Mouse (Mus musculus): ENCODE measurements at regions not wholly inside any gene's neighbourhood (a gene's known extent, or its start where the extent isn't known, plus 50 kb on each side); places are given as distances from the start of the nearest gene placed in this dataset.

GRCm38 (mm10) chr19:14889794-14890193, 291.9 kb upstream of the Tle4 start:
- no peak for DNase-seq

- no peak for DNase-seq
These were observed 286.0 kb upstream of the Tle4 start for GRCm38 (mm10) chr19:14883707-14884421.

GRCm38 (mm10) chr19:14880818-14881217, 283.0 kb upstream of the Tle4 start:
- DNase-seq = no peak

DNA sequence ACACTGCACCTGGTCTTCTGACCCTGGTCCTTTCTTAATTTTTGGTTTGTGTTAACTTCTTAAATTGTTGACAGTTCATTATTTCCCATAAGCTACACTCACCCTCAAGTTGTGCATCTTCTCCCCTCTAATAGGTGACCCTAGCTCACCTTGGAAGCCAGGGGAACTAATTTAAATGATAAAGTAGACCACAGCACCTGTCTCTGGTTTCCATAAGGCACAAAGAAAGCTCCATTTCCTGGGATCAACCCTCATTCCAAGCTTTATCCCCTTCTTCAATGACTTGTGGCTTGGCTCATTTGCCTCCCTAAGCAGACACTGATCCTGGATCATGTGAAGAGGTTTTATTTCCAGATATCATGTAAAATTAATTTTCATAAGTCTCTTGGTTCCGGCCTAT, 276.1 kb upstream of the Tle4 start:
- no peak for DNase-seq

DNA sequence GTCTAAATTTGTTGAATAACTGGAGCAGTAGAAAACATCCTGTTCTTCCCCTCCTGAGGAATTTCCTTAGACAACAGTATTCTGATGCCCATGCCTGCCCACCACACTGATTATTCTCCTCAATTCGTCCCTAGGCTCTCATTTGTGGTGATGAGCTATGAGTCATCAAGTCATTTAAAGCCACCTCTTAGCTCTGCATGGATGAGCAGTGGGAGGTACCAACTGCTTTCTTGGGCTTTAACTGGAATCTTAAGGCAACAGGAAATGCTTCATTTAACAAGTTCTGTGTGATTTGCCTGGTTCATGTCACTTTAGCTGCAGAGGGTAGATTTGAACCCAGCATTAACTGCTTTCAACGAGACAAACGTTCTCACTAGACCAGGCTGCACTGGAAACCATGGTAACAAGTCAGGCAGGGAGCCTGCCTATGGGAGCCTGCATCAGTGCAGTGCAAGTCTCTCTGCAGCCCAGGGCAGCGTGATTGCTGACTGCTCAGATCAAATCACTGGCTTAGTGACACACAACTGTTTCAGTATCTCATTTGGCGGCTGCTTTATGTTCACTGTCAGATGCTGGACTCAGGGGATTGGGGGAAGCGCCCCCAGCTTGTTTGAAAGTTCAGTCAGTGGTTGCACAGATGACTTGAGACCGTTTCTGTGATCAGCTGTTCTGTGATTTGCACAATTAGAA, 273.5 kb upstream of the Tle4 start:
- DNase-seq = no peak

- DNase-seq = no peak
These were observed 265.0 kb upstream of the Tle4 start for GRCm38 (mm10) chr19:14862654-14863468.

- no peak for DNase-seq
These were observed 257.2 kb upstream of the Tle4 start for GRCm38 (mm10) chr19:14855036-14855435.

DNA sequence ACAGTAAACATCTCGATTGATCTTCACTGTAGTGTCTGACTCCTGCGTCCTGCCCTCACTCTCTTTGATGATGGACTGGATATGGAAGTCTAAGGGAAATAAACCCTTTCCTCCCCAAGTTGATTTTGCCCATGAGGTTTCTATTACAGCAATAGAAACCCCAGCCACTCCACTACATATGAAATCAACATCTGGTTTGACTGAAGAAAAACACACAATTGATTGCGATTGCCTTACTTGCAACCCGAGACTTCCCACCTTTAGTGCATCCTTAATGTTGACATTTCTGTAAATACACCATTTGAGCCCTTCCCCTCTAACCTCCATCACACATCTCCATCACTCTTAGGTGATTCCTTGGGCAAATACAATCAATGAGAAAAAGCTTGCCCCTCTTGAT, 255.6 kb upstream of the Tle4 start:
- DNase-seq = no peak

GRCm38 (mm10) chr19:14849561-14849960, 251.7 kb upstream of the Tle4 start:
- no peak for DNase-seq

DNA sequence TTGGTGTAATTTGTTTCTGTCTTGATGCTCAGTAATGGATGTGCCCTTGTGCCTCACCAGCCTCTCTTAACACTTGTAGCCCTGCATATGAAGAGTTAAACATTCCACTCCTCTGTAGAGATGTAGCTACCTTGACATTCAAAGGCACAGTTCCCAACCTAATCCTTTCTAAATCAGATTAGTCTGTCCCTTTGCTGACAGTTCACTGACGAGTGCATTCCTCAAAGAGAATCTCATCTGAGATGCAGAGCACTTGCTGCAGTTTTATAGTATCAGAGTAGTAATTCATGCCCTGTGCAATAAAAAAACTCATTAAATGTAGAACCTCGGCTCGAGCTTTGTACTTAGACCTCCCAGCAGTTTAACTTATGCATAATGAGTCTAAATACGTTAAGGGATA, 249.3 kb upstream of the Tle4 start:
- no peak for DNase-seq

DNA sequence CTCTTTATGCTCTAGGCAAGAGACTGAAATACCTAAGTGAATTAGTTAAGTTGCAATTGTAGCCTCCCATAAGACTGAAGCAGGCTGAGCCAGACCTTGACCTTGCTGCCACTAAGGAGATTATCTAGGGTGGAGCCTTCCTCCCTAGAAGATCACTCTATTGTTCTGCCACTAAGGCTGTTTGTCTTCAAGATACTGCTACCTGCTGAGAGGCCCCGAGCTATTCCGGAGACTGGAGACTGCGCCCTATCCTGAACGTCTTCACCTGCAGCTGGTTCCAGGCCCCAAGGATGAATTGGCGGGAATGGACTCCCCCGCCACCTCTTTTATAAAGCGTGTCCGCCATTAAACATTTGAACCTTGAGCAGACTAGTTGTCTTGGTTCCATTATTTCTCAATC, 237.8 kb upstream of the Tle4 start:
- DNase-seq = no peak

DNA sequence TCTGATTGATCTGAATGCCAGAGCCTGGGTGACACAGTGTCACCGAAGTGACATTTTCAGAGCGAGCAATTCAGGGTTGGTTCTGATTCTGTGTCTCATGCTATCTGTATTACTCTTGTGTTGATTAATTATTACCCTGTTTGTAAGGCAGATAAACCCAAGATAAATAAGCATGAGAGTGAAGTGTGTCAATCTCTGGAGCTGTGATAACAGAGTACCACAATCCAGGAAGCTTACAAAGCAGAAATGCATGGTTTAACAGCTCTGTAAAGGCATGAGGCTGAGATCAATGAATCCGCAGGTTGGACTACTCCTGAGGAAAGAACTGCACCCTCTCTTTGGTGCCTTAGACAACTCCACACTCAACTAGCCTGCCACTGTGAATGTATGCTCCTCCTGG, 218.5 kb upstream of the Tle4 start:
- no peak for DNase-seq

DNA sequence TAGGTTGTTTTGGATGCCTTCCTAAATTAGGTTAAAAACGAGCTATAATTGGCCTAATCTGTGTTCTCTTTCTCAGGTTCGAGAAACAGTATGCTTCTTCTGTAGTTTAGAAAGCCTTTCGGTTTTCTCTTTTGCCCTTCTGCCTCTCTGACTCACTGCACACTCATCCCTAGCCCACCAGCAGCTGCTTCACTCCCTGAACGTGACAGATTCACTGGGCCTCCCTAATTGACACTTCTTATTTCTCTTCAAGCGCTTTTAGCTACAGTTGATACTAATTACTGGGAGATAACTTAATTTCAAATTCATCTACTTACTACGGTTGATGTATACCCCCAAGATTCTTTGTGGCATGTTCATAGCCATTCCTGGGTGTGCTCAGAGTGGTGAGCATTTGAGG, 208.9 kb upstream of the Tle4 start:
- no peak for DNase-seq

DNA sequence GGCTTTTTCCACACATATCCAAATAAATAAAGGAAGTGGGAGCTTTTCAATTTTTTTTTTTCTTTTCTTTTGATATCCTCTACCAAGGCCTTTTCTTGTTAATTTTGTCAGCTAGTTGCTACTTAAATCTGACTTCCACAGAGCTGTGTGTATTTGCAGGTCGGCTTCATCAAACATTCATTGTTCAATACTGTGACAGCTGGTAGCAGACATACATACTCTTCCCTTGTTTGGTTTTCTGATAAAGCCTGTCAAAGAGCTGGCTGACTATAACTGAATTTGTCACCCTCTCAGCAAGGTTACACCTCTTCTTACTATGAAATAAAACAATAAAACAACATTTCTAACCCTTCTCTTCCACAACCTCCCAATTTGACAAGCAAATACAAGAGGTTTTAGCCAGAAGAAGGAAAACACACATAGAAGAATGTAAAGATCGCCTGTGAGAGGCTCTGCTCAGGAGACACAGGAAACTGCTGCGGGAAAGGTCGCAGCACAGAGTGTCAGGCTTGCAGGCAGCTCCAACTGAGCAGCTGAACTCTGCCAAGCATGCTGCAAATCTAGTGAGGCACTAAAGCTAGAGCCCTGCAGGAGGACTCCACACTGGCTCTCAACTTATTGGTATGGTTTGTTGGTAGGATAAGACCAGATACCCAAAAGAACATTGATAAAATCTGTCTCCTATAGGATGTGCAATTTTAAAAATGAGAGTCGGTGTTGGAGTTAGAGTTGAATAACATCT, 205.2 kb upstream of the Tle4 start:
- no peak for DNase-seq

GRCm38 (mm10) chr19:14801669-14802068, 203.8 kb upstream of the Tle4 start:
- DNase-seq = no peak

DNA sequence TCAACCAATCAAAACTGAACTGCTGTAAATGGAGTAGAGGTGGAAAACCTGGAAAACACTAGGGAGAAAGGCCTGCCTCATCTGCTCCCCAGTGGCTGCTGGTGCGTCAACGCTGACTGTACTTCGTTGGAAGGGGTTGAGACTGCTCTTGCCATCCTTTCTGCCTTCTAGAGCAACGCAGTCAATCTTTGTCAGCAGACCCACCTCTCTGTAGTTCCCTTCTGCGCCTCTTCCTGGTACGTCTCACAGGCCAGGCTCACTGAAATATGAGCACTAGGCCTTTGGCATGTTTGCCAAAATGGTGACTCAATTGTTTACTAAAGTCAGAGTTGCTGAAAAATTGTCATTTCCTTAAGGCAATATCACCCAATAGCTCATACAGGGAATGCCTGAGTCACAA, 201.2 kb upstream of the Tle4 start:
- no peak for DNase-seq

- DNase-seq = no peak
These were observed 200.6 kb upstream of the Tle4 start for GRCm38 (mm10) chr19:14798417-14798816.

- DNase-seq = no peak
These were observed 198.1 kb upstream of the Tle4 start for GRCm38 (mm10) chr19:14795910-14796309.

- DNase-seq = no peak
These were observed 192.1 kb upstream of the Tle4 start for GRCm38 (mm10) chr19:14789992-14790391.

GRCm38 (mm10) chr19:14788630-14789029, 190.8 kb upstream of the Tle4 start:
- no peak for DNase-seq

- no peak for DNase-seq
These were observed 189.0 kb upstream of the Tle4 start for GRCm38 (mm10) chr19:14786868-14787267.

DNA sequence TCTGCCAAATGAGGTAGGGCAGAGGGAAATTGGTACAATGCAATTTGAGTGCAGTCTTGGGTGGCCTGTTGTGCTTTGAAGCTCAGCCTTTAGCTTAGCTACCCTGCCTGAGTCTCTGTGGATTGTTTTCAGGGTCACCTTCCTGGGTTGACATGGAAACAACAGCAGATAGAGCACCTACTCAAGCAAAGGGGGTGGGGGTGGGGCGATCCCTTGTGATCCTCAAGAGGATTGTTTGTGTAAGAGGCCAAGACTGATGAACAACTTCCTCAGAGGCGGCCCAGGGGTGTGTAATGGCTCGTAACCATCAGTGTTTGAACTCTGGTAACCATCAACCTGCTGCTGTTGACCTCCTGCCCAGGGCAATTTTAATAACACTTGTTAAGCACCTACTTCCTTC, 187.8 kb upstream of the Tle4 start:
- no peak for DNase-seq

- no peak for DNase-seq
These were observed 179.9 kb upstream of the Tle4 start for GRCm38 (mm10) chr19:14777709-14778108.
